Mouse (Mus musculus): Measurements from ENCODE around the gene Palm3. TPM values are rescaled to one million over a fixed set of nuclear protein-coding genes. Genes with fewer than 3 reads are reported as not detected.

The Palm3 gene
- polyA plus RNA-seq (2015; fragmentation: Nextera tagmentation; extraction: Ambion mirVana), result 2.0 and 3.4 TPM in 2 replicates

DNA sequence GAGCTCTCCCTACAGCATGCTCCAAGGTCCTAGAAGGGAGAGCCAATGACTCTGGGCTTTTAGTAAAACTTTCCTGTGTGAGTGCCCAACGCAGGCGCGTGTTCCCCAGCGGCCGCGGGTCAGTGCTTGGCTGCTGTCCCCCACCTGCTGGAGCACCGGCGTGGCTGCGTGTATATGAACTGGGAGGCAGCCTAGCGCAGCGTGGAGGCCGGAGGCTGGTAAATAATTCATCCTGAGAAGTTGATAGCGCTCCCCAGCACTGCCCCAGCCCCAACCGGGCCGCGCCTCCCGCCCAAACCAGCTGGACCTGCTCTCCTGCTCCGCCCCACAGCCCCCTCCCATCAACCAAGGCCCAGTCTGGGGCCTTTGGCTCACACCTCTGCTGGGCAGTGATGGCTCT lies at the start of gene Palm3:
Palm3 (plus strand) TSS at position 376 of the 400 bp plus-strand sequence.
- no peak within 1 kb of the TSS for H3K4me2 ChIP-seq (replicated peaks)
- peaks cover 39% of the 10 kb centered on the region for H3K27me3 ChIP-seq
- no peaks in the 10 kb centered on the region for H3K36me3 ChIP-seq
- no peaks in the 10 kb centered on the region for H3K9me3 ChIP-seq
- H3K27ac ChIP-seq, result no peak within 1 kb of the TSS
- WGBS, result 5% methylated on average over 17 of the region's 18 CpGs
- no peak within 1 kb of the TSS for H3K9ac ChIP-seq (replicated peaks)
- ATAC-seq, result no peak
- no peak within 1 kb of the TSS for H3K4me3 ChIP-seq (replicated peaks)
- peaks cover 13% of the 10 kb centered on the region for H3K4me1 ChIP-seq (replicated peaks)

DNA sequence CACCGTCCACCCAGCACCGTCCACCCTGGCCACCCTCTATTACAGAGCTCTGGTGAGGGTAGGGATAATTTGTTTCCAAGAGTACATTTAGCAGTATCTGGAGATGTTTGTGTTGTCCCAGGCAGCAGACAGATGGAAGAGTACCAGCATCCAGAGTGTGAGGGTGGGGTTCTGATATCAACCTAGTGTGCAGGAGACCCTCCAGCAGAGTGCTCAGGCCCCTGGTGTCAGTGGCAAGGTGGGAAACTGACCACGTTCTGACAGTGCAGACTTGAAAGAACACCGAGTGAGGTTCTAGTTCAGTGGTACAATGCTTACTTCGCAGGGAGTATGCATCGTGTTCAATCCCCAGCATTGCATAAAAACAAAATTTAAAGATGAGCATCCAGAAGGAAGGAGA lies 49.6 kb upstream of the Palm3 start:
- H3K9ac ChIP-seq (replicated peaks), result peak overlapping the region; percentile 84
- H3K9me3 ChIP-seq, result no peaks in the 10 kb centered on the region
- ATAC-seq, result no peak
- H3K4me1 ChIP-seq (replicated peaks), result peaks cover 26% of the 10 kb centered on the region
- H3K36me3 ChIP-seq, result peaks cover 18% of the 10 kb centered on the region
- peak overlapping the region; percentile 91 for H3K4me3 ChIP-seq (replicated peaks)
- peak overlapping the region; percentile 85 for H3K4me2 ChIP-seq (replicated peaks)
- WGBS, result 76% methylated on average over 6 of the region's 6 CpGs
- H3K27ac ChIP-seq, result peak overlapping the region; percentile 91; the same call in 1 of the 2 replicates
- no peaks in the 10 kb centered on the region for H3K27me3 ChIP-seq

DNA sequence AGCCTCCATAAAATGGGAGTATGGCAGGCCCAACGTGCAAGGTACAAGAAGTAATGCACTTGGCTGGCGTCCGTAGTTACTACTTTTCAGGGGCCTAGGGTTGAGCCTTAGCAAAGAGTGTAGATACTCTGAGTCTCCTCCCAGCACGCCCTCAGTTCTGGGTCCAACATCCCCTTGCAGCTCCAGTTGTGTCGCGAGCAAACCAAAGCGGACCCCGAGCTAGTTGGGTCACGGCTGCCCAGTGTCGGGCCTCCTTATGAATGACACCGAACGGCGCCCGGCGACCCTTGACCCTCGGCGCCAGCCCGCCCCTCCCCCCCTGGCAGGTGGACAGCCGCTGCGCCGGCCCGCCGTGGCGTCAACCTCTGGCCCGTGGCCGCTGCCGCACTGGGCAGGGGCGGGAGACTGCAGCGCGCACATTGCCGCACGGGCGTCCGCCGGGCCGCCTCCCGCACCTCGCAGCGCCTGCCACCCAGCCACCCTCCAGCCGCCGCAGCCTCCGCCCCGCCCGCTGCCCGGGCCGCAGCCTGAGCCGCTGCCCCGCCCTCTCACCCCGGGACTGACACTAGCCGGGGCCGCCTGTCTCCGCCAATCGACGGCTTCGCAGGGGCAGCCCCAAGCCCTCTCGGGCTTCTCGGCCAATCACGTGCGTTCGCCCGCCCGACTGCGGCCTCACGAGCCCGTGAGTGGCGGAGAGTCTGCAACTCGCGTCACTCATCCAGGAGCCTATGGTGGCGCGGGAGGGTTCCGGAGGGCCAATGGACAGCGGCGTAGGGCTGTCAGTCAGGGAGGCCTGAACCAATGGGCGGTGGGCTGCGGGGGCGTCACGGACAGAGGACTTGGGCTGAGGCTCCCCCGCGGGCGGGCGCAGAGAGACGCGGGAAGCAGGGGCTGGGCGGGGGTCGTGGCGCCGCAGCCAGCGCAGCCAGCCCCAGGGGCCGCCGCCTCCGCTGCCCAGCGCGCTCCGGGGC lies 48.8 kb upstream of the Palm3 start, which contains the start of gene Prkaca:
Prkaca (plus strand) TSS at position 844 of the 971 bp plus-strand sequence.
- under 1% methylated on average over 81 of the region's 94 CpGs for WGBS
- no peaks in the 10 kb centered on the region for H3K9me3 ChIP-seq
- peaks cover 34% of the 10 kb centered on the region for H3K4me1 ChIP-seq (replicated peaks)
- H3K27me3 ChIP-seq, result no peaks in the 10 kb centered on the region
- H3K9ac ChIP-seq (replicated peaks), result peak within 1 kb of the TSS; percentile 93
- peak within 1 kb of the TSS; percentile 88 for H3K4me2 ChIP-seq (replicated peaks)
- peak; percentile 100 for ATAC-seq
- H3K27ac ChIP-seq, result peak within 1 kb of the TSS; percentile 91
- H3K36me3 ChIP-seq, result peaks cover 18% of the 10 kb centered on the region
- peak within 1 kb of the TSS; percentile 91 for H3K4me3 ChIP-seq (replicated peaks)

DNA sequence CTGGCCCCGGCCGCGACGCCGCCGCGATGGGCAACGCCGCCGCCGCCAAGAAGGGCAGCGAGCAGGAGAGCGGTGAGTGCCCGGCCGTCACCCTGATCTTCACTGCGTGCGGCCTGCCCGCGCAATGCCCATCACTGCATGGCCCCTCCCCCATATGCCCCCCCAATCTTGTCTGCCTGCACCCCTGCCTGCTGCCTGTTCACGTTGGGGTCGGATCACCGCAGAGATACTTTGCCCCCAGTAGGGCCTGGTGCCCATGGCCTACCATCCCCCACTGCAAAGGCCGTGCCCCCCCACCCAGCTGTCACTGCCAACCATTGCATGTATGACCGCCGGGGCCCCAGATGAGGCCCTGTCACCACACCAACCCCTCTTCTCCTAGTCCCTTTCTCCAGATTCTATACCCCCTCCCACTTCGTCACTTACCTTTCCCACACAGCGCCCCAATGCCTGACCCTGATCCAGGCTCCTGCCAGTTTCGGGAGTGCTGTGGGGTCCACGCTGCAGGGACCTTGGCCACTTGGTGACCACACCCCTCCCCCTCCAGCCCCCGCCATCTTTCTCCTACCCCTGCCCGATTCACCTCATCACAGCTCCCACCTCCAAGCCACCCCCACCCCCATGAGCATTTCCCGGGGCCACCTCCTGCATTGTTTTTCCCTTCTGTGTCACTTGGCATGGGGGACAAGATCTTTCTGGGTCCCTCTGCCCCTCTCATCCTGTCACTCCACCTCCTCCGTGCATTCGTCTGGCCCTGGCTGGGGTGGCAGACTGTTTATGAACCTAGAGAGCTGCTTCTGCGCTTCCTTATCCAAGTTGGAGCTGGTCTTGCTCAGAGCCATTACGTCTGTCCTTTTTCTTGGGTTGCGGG lies 47.9 kb upstream of the Palm3 start:
- ATAC-seq, result no peak; the same call in 1 of the 2 replicates
- WGBS, result 3% methylated on average over 37 of the region's 37 CpGs

DNA sequence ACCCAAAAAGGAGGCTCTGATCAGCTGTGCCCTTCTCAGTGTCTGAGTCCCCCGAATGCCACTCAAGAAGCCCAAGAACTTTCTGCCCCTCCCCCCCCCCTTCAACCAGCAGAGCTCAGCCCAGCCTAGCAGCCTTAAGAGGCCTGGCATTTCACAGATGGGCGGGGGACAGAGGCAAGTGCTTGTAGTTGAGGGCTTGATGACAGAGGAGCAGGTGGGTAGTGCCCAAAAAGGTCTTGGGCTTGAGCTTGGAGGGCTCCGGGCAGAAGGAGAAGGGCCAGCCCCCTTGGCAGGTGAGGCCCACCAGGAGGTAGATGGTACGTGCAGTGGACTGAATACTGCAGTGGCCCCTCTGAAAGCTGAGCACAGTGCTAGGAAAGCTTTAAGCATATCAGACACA lies 46.8 kb upstream of the Palm3 start:
- Histone ChIP-seq H3K4me3 (replicated peaks) (peak overlapping the region; percentile 91), H3K27ac (no peak overlapping the region)

More for the DNA sequence above, 47.9 kb upstream of the Palm3 start:
- H3K36me3 ChIP-seq, result peaks cover 10% of the 10 kb centered on the region; the same call in 1 of the 2 replicates
- peak overlapping the region; percentile 91 for H3K4me3 ChIP-seq (replicated peaks)
- H3K9ac ChIP-seq (replicated peaks), result peak overlapping the region; percentile 93
- no peaks in the 10 kb centered on the region for H3K9me3 ChIP-seq
- H3K4me2 ChIP-seq (replicated peaks), result peak overlapping the region; percentile 88
- H3K4me1 ChIP-seq (replicated peaks), result peaks cover 44% of the 10 kb centered on the region
- H3K27me3 ChIP-seq, result no peaks in the 10 kb centered on the region
- peak overlapping the region; percentile 86 for H3K27ac ChIP-seq

DNA sequence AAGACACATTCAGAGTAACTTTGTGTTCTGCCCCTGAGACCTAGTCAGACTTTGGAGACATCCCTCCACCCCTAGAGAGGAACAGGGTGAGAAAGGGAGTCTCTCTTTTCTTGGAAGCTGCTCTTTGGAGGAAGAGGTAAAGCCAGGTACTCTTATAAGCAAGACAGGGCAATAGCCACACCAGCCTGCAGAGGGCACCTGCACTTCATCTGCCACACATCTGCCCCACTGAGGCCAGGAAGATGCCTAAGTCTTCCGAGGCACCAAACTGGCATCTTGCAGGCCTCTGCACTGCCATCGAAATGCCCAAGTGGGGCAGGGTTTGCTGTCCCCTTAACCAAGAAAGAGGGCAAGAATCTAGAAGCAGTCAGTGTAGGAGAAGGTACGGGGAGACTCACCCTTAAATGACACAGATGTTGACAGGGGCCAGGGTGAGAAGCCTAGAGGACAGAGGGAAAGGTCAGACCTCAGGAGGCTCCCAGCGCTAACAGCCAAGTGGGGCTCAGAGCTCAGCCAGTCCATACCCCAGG lies 45.1 kb upstream of the Palm3 start:
- H3K9me3 ChIP-seq, result no peaks in the 10 kb centered on the region
- no peak for ATAC-seq
- no peak overlapping the region for H3K4me2 ChIP-seq (replicated peaks)
- peaks cover 17% of the 10 kb centered on the region for H3K36me3 ChIP-seq
- H3K4me3 ChIP-seq (replicated peaks), result no peak overlapping the region
- no peak overlapping the region for H3K9ac ChIP-seq (replicated peaks)
- 90% methylated on average over 4 of the region's 4 CpGs for WGBS
- H3K27ac ChIP-seq, result no peak overlapping the region
- H3K27me3 ChIP-seq, result no peaks in the 10 kb centered on the region
- H3K4me1 ChIP-seq (replicated peaks), result peaks cover 49% of the 10 kb centered on the region

More for the DNA sequence above, 46.8 kb upstream of the Palm3 start:
- no peak for ATAC-seq
- H3K9ac ChIP-seq (replicated peaks), result no peak overlapping the region
- H3K9me3 ChIP-seq, result no peaks in the 10 kb centered on the region
- H3K4me2 ChIP-seq (replicated peaks), result peak overlapping the region; percentile 88
- peaks cover 5% of the 10 kb centered on the region; the same call in 1 of the 2 replicates for H3K36me3 ChIP-seq
- H3K27me3 ChIP-seq, result no peaks in the 10 kb centered on the region
- H3K4me1 ChIP-seq (replicated peaks), result peaks cover 45% of the 10 kb centered on the region
- WGBS, result 74% methylated on average over 4 of the region's 4 CpGs

DNA sequence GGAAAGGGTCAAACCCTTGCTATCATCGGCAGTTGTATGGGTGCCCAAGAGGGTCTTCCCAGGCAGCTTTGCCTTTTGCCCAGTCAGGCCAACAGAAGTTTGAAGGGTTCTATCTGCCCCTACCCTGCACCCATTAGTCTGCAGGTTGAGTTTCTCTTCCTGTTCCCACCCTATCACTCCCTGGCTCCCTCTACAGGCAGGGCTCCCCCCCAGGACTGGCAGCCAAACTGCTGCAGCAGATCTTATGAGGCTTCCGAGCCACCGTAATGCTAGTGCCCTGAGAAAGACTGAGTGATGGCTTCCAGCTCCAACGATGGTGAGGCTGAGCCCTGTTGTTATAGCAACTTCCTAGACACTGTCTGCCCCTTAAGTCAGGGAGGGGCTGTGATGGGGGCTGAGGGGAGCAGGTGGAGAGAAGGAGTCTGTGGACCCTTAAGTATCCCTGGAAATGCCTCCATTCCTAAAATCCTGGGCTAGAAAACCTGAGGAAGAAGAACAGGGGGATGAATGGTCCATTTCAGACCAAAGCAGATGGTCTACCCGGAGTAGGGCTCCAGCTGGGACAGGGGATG lies 44.4 kb upstream of the Palm3 start:
- no peak for ATAC-seq
- no peaks in the 10 kb centered on the region for H3K9me3 ChIP-seq
- H3K36me3 ChIP-seq, result peaks cover 24% of the 10 kb centered on the region
- H3K27me3 ChIP-seq, result no peaks in the 10 kb centered on the region
- H3K9ac ChIP-seq (replicated peaks), result no peak overlapping the region
- H3K27ac ChIP-seq, result no peak overlapping the region
- no peak overlapping the region for H3K4me3 ChIP-seq (replicated peaks)
- H3K4me2 ChIP-seq (replicated peaks), result no peak overlapping the region
- WGBS, result 90% methylated on average over 5 of the region's 5 CpGs
- peaks cover 45% of the 10 kb centered on the region for H3K4me1 ChIP-seq (replicated peaks)

DNA sequence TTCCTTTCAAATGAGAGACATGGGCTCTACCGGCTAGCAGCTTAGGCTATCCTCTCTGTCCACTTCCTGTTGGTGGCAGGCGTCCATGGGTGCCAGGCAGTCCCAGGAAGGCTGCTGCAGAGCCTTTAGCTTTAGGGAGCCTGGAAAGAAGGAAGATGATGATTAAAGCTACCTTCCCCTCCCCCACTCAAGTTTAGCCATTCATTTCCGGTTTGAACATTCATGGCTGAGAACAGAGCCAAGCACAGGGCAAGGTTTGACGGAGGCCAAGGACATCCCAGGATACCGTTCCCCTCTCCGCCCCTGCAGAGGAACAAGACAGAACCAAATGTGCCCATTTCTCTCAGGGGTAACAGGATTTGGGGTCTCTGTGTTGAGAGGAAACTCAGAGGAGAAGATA lies 43.6 kb upstream of the Palm3 start:
- Histone ChIP-seq H3K4me3 (replicated peaks) (no peak overlapping the region), H3K4me2 (replicated peaks) (0 out of 2 replicates have a peak overlapping the region, but pooled peaks have one; percentile 13), H3K36me3 (peaks cover 32% of the 10 kb centered on the region), H3K27ac (no peak overlapping the region), H3K4me1 (replicated peaks) (peaks cover 43% of the 10 kb centered on the region), H3K9ac (replicated peaks) (peak overlapping the region; percentile 36), H3K9me3 (no peaks in the 10 kb centered on the region), H3K27me3 (no peaks in the 10 kb centered on the region)
- no peak for ATAC-seq
- 68% methylated on average over 6 of the region's 6 CpGs for WGBS

DNA sequence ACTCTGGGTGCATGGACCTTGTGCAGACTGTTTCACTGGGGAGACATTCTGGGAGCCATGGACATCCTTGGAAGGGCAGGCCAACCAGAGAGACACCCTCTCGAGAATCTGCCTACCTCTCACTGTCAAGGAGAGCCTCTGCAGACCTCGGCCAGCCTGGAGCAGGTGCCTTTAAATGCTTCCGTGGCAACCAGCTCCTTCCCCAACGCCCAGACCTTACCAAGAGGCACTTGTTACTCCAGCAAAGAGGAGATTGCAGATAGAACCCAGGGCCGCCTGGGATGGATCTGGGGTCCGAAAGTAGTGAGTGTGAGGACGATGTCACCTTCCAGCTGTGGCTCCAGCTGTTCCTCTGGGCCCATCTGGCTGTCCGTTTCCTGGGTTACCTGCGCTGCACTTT lies 43.1 kb upstream of the Palm3 start:
- Histone ChIP-seq H3K27me3 (no peaks in the 10 kb centered on the region), H3K9ac (replicated peaks) (peak overlapping the region; percentile 36; the same call in 1 of the 2 replicates), H3K27ac (no peak overlapping the region), H3K4me3 (replicated peaks) (no peak overlapping the region; the same call in 1 of the 2 replicates), H3K4me1 (replicated peaks) (peaks cover 43% of the 10 kb centered on the region), H3K9me3 (no peaks in the 10 kb centered on the region), H3K4me2 (replicated peaks) (0 out of 2 replicates have a peak overlapping the region, but pooled peaks have one; percentile 13), H3K36me3 (peaks cover 38% of the 10 kb centered on the region)
- no peak for ATAC-seq
- 66% methylated on average over 9 of the region's 9 CpGs for WGBS

DNA sequence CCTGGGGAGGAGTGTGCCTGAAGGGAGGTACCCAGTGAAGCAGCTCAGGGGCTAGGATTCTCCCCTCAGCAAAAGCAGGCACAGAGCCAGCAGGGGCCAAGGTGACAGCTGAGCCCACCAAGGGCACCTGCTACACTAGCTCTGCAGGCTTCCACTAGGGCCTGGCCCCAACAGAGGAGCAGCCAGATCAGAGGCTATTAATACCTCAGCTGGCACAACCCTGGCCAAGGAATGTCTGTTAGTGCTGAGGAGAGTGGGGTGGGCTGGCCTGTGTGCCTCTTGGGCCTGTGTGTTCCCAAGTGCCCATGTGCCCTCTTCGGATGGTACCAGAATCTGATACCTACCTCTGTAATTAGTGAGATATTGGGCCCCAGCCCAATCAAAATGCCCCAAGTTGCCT lies 41.0 kb upstream of the Palm3 start:
- Histone ChIP-seq H3K27me3 (no peaks in the 10 kb centered on the region), H3K4me1 (replicated peaks) (peaks cover 27% of the 10 kb centered on the region), H3K9ac (replicated peaks) (no peak overlapping the region), H3K27ac (no peak overlapping the region), H3K9me3 (no peaks in the 10 kb centered on the region), H3K4me3 (replicated peaks) (no peak overlapping the region), H3K36me3 (peaks cover 55% of the 10 kb centered on the region), H3K4me2 (replicated peaks) (no peak overlapping the region)
- WGBS, result 81% methylated on average over 1 of the region's 1 CpGs
- no peak for ATAC-seq

DNA sequence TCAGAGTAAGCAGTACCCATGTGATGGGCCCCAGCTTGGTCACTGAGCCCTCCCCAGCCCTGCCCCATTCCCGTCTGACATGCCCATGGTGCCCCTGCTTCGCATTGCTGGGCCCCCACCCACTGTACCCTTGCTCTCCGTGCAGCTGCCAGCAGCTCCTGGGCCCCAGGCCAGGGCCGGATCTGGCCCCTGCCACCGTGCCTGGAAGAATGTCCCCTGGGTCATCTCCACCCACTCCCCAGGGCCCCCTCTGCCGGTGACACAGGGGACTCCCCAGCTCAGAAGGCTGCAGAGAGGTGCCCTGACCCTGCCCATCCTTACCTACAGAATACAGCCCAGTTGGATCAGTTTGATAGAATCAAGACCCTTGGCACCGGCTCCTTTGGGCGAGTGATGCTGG lies 40.4 kb upstream of the Palm3 start:
- Histone ChIP-seq H3K9ac (replicated peaks) (no peak overlapping the region), H3K36me3 (peaks cover 60% of the 10 kb centered on the region), H3K4me1 (replicated peaks) (peaks cover 27% of the 10 kb centered on the region), H3K27me3 (no peaks in the 10 kb centered on the region), H3K27ac (no peak overlapping the region), H3K9me3 (no peaks in the 10 kb centered on the region), H3K4me3 (replicated peaks) (no peak overlapping the region), H3K4me2 (replicated peaks) (no peak overlapping the region)
- no peak for ATAC-seq
- 84% methylated on average over 8 of the region's 8 CpGs for WGBS

Data from midbrain, embryonic 13.5 days (tissue).